Mouse (Mus musculus): ENCODE results near the gene Gm20867.
"Not testable (repeated sequence)": the region's sequence is repeated elsewhere in the genome, so short reads cannot be mapped to it uniquely, and the experiment has no call there.

The Gm20867 gene

GRCm38 (mm10) chrY:77963104-77963503 lies at the start of gene Gm20867:
Gm20867 (minus strand) TSS chrY:77963204.
- not testable (repeated sequence) for H3K36me3 ChIP-seq (ENCODE audit: insufficient read depth, low read length); H3K4me1 ChIP-seq (replicated peaks; ENCODE audit: low read depth, low read length); H3K27me3 ChIP-seq (ENCODE audit: insufficient read depth, low read length); H3K9me3 ChIP-seq (ENCODE audit: low read length); H3K4me3 ChIP-seq (replicated peaks; ENCODE audit: low read length)

All from E14TG2a.4 (cell line).